Mouse (Mus musculus) erythroid progenitor cell, adult 5-6 weeks (primary cell): ENCODE measurements around the gene Zfp710. TPM values are rescaled to one million over a fixed set of nuclear protein-coding genes. Genes with fewer than 3 reads are reported as not detected.

ENCODE experiments used
- ATAC-seq: replicated peaks from 2 replicates; pipeline ENCODE4 v1.8.0; 2016; ENCODE audit warnings: moderate number of reproducible peaks, mild to moderate bottlenecking, moderate TSS enrichment, inconsistent platforms; ENCODE audit not compliant: poor library complexity, low FRiP score, severe bottlenecking
- total RNA-seq, 2 experiments: library from RNA; stranded (forward) in 1 of 2; stranded (reverse) in 1 of 2; fragments of 150-400 nt in 1 of 2; fragments of 186-747, 209-891 nt in 1 of 2; gene quantifications; 2 replicates each; pipeline versions ENCODE4 v1.2.3 to v1.2.4; 2015 to 2017; ENCODE audit warnings: low replicate concordance in 2 of 2

Gene Zfp710
- total RNA-seq, 2 experiments from 2014 or later = 3.6 to 10.9 TPM

DNA sequence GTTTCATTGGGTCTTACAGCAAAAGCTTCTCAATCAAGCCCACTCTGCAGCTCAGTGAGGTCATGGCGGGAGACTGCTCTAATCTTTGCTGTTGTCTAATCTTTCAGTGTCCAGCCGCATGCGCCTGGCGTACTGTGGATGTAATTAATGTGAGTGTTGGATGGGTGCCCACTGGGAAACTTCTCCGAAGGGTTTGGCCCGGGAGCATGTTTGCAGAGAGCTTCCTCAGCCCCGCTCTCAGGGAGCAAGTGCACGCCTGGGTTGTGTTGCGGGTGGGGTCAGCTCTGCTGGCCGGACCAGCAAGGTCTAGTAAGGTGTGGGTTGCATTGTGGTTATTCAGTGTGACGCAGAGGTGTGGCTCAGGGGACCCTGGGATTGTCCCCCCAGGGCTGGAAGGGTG lies 27.6 kb downstream of the Zfp710 start:
- 0 out of 2 replicates have a peak, but pooled peaks have one; percentile 19 for ATAC-seq

DNA sequence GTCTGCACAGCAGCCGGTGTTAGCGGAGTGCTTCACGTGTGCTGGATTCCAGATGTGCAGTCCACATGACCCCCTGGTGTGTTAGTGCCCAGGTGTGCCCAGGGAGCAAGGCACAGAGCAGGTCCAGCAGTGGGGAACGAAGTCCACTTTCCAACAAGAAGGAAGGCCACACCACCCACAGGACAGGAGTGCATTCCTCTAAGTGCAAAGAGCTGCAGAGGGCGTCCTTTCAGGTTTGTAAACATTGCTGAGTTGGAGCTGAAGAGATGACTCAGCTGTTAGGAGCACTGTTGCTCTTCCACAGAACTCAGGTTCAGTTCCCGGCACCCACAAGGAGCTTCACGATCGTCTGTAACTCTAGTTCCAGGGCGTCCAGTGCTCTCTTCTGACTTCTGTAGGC lies 28.5 kb downstream of the Zfp710 start:
- ATAC-seq = no peak

DNA sequence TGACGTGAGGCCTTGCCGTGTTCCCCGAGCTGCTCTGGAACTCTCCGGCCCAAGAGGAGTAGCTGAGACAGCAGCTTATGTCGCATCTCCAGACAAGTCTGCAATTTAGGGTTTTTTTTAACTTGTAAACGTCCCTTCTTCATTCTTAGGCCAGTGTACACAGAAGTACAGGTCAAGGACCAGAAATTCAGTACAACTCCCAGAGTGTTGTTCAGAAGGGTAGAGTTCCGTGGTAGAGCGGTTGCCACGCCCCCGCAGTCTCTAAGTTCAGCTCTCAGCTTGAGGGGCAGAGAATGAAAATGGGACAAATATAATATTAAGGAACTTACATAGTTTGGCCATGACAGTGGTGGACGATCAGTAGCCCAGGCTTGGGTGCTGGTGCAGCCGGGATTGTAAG lies 31.2 kb downstream of the Zfp710 start:
- ATAC-seq = no peak

DNA sequence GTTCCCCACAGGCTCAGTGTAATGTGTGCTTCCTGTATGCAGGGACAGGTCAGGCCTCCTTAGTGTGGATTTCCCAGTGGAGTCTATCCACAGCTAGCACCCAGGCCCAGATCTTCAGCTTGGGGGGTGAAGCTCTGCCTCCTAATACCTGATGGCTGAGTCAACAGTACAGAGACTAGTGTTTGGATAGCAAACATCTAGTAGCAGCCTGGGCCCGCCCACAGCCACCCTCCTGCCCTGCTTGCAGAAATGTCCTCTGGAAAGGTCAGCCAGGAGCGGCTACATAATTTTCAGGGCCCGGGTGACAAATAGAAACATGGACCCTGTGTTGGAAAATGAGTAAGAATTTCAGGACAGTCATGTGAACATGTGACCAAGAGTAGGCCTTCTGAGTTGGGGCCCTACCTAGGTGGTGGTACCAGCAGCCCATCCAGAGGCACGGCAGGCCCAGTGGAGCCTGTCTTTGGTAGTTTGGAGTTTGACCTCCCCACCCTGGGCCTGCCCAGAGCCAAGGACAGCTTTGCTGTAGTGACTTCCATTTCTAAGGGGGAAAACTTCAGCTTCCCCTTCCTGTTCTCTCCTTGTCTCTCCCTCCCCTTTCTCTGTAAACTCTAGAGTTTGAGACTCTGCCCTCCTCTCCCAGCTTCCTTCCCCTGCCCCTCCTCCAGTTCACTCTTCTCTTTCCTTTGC lies 32.5 kb downstream of the Zfp710 start:
- no peak for ATAC-seq

GRCm38 (mm10) chr7:80057781-80058180 lies 33.2 kb downstream of the Zfp710 start:
- ATAC-seq = no peak

- no peak for ATAC-seq
Observed at GRCm38 (mm10) chr7:80058405-80059063, 33.9 kb downstream of the Zfp710 start.

GRCm38 (mm10) chr7:80059064-80059838 lies 34.6 kb downstream of the Zfp710 start:
- no peak for ATAC-seq

DNA sequence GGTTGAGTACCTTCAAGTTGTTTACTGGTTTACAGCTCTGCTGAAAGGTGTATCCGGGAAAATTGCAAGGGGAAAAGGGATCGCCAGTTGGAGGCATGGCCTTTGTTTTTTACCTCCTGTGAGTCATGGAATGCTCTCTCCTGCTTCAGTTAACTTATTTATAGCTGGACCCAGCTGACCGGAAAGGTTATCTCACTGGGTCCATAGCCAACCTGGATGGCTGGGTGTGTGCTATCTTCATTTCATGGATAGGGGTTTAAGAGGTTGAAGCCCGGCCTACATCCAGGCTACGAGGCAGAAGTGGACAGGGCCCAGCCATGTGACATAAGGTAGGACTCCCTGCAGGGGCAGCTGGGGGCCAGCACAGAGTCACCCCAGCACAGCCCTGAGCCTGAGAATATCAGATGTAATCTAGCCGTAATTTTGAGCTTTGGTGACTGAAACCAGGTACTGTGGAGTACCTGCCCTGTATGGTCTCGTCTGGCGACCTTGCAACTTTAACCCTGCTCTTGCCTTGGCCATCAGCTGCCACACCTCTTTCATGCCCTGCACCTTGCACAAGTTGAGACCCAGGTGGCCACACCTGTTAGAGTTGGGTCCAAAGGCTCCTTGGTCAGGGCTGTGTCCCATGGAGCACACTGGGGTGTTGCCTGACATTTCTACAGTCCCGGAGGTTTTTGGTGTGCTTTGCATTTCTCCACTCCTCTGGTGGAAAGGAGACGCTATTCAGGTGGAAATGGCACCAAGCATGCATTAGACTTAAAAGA lies 35.6 kb downstream of the Zfp710 start:
- no peak for ATAC-seq

GRCm38 (mm10) chr7:80062083-80062826 lies 37.6 kb downstream of the Zfp710 start:
- ATAC-seq = no peak

GRCm38 (mm10) chr7:80063244-80063643 lies 38.6 kb downstream of the Zfp710 start:
- no peak for ATAC-seq

DNA sequence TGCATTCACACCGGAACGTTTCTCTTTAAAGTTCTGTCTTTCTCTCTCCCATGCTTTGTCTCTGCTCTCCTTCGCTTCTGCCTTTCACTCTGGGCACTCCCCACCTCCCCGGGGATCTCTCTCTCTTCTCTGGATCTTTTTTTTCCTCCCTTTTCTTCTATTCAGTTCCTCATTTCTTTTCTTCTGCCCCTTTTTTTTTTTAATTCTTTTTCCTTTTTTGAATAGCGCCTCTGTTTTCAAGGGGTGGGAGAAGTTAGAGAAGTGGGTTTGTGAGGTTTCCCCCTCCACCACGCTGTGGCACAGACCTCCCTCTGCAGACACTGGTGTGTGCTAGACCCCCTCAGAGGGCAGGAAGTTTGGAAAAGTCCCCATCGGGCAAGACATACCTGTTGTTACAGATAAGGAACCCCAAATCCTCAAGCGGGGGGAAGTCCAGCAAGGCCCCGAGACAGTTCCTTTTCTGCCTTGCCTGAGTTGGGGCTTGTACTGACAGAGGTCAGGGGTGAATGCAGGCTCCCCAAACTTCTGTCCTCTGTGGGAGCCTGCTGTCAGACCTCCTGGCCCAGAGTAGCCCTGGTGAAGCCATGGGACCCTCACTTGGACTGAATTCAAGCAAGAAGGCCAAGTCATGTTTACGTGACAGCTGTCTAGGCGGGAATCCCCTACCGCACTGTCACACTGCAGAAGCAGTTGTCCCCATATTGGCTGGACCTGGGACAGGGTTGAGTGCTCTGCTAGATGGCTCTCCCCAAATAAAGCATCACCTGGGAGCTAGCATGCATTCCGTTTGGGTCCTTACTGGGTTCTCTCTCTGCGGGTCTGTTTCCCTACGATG lies 39.5 kb downstream of the Zfp710 start:
- no peak for ATAC-seq

- no peak for ATAC-seq
Observed at GRCm38 (mm10) chr7:80065250-80065649, 40.6 kb downstream of the Zfp710 start.

- no peak for ATAC-seq
Observed at GRCm38 (mm10) chr7:80066675-80067455, 42.3 kb downstream of the Zfp710 start.

GRCm38 (mm10) chr7:80068341-80068740 lies 43.7 kb downstream of the Zfp710 start:
- no peak for ATAC-seq

- ATAC-seq = 0 out of 2 replicates have a peak, but pooled peaks have one; percentile 17
Observed at GRCm38 (mm10) chr7:80069615-80070327, 45.2 kb downstream of the Zfp710 start.

GRCm38 (mm10) chr7:80071209-80071608 lies 46.6 kb downstream of the Zfp710 start:
- no peak for ATAC-seq

DNA sequence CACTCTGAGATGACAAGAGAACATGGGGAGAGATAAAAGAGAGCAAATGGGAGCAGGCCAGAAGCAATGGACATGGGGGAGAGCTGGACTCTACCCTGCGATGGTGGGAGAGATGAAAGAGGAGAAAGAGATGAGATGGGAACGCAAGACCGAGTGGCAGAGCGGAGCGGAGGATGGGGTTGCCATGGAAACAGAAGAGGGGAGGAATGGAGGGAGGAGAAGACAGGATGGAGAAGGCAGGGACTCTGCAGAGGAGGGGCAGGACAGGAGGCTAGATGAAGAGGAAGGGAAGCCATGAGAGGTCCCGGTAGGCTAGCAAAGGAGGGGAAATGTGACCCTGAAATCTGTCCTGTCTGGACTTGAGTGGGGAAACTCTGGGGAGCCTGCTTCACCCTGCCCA lies 47.7 kb downstream of the Zfp710 start:
- no peak for ATAC-seq
